Mouse (Mus musculus) A20 (cell line): Measurements from ENCODE around the gene Hcfc1.

Source experiments
- DNase-seq: peaks from one replicate; pipeline ENCODE4 v3.0.0-alpha.2; 2011; ENCODE audit warnings: low read depth, low spot score

Hcfc1 gene

DNA sequence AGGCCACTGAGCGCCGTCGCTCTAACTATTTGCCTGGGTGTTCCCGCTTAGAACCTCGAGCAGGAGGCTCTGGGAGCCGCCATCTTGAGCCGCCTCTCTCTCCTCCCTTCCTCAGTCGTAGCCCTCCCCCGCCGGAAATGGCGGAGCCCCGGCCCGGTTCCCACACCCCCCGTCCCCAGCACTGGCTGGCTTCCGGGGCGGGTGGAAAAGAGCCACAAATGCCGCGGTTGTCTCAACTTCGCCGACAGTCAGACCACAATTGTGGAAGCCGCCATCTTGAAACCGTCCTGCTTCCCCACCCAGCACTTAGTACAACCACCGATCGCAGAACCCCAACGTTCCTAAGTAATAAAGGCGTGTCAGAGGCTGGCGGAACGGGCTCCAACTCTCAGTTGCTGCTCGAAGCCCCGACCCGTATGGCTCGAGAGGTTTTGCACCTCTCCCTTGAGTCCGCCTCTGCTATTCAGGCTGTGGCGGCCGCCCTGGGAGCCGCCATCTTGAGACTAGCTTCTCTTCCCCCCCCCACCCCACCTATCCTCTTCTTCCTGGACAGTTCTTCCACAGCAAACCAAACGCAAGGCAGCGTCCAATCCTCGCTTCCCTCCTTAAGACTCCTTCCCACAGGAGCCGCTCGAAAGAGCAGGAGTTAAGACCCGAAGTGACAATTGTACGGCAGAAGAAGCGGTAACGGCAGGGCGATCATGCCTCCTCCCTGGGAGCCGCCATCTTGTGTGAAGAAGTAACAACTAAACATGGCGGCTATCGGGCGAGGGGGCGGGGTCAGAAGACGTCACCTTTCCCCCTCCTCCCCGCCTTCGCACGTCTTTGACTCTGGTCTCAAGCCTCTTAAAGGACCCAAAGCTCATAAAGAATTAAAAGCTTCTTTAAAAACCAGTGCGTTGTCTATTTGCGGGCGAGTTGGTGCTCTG, at the start of gene Hcfc1:
Hcfc1 (minus strand) TSS at position 110 of the 929 bp plus-strand sequence.
- peak; percentile 90 for DNase-seq

DNA sequence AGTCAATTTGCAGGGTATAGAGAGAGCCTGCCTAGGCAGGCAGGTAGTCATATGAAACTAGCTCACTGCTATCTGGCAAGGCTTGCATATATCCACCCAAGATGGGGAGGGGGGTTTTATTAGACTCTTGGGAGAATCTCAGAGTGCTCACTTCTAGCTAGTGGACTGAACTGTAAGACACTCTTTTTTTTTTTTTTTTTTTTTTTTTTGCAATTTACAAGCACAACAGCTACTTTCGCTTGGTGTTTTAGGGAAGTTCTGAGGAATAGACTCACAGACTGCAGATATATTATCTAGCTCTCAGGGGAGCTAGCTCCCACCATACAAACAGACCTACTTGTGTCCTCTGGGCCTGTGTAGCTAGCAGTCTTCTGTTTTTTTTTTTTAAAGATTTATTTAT, 48.4 kb upstream of the Hcfc1 start:
- DNase-seq, result no peak

DNA sequence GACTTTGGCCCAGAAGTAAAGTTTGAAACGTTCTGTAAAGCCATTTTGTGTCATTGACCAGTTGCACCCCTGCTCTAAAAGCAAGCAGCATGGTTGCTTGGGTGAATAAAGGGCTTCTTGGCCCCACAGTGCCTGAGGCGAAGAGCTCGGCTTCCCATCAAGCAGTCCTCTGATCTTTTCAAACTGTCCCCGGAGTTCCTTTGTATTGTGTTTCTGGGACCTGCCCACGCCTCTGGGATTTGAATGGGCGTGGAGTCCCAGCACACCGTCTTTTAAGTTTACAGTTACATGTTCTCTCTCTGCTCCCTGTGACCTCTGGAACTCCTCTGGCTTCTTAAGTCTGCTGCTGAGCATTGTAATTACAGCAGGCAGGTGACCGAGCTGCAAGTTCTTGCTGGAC, 41.9 kb upstream of the Hcfc1 start:
- DNase-seq, result no peak

DNA sequence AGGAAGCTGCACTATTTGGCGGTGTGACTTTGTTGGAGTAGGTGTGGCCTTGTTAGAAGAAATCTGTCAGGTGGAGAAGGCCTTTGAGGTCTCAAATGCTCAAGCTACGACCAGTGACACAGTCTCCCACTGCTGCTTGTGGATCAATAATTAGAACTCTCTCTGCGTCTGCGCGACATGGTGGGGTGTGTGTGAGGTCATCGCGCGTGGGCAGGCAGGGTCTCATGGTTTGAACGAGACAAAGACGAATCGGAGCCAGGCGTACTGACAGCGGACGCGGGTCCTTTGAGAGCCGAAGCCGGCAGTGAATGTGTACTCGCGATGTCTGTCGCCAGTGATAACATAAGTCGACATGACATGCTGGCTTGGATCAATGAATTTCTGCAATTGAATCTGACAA, 40.2 kb upstream of the Hcfc1 start:
- no peak for DNase-seq

DNA sequence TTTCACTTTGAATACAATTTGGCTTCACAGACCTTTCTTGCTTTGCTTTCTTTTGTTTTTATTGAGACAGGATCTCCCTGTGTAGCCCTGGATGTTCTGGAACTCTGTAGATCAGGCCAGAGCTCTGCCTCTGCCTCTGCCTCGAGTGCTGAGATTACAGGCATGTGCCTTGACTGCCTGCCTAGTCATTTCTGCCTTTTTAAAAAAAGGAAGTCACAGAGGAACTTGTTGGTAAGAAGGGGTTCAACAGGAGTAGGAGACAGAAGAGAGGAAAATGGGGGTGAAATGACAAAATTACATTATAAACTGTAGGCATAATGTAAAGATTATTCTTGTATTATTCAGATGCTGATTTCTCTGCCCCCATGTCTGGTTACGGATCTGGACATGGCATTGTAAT, 37.5 kb upstream of the Hcfc1 start:
- DNase-seq, result peak; percentile 52

DNA sequence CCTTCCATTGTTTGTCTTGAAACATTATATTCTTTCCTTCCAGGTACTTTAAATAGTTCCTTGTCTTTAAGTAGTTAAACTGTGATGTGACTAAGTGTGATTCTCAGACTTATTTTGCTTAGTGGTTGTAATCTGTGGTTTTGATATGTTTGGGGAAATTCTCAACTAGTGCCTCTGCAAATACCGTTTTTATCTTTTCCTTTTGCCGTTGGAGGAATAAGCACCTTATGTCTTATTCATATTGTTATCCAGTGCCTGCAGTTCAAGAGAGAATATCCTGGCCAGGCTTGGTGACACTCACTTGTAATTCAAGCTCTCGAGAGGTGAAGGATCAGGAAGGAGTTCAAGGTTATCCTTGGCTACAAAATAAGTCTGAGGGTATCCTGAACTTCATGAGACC, 34.9 kb upstream of the Hcfc1 start:
- no peak for DNase-seq

DNA sequence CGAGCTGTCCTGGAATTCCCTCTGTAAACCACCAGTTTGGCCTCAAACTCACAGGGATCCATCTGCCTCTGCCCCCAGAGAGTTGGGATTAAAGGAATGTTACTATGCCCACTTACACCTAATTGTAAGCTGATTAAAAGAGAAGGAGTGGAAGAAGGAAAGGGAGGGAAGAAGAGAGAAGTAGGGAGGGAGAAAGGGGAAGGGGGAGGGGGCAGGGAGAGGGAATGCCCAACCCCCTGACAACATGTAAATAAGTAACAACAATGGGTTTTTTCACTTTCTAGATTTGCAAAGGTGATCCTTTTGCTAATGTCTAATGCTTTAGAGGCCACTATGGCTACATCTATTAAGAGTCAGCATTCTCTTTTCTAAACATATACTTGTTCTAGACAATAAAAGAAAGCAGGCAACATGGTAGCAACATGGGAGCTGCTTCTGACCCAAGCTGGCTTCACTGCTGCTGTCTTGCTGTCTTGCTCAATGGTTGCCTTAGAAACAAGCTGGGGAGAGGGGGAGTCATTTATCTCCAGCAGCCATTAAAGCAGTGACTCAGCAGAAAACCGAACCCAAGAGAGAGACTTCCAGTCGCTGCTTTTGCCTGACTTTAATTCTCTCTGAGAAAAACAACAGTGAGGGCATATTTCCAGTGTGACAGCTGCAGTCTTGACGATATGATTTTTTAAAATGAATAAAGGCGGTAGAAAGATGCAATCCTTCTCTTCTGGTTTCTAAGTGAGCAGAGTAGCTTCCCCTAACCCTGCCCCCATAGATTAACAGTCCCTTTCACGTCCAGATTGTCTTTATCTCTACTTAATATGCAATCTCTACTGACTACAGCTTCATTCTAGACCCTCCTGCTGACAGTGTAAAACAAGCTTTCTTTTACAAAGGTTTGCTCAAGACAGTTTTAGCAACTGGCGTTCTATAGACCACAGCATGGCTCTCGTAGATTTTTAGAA, 33.0 kb upstream of the Hcfc1 start:
- DNase-seq, result peak; percentile 39

DNA sequence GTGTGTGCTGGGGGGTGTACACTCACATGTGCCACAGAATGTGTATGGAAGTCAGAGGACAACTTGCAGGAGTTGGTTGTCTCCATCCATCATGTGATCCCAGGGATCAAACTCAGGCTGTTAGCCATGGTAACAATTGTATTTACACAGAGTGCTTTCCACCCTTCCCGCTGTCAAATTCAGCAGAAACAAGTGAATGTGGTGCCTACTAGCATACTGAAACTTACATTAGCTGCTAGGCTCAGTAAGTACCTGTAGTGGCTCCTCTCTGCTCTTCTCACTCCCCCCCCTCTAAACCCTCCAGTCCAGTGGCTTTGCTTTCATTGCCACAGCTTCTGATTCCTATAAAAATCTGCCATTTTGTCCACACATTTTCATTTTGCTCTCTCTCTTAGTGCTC, 11.6 kb upstream of the Hcfc1 start:
- no peak for DNase-seq

DNA sequence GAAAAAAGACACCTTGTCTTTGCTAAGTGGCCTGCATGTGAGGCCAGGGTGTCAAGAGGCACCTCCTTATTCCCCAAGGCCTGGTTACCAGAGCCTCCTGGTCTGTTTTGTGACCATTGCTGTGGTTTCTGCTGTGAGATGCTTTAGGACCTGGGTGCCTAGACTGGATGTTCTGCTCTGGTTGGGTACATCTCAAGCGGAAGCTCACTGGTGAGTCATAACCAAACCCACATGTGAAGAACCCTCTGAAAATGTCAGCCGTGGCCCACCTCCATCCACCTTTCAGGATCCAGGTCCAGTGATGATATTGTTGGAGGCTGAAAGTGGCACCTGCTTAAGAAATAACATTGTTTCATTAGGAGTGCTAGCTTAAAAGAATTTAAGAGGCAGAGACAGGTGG, 10.1 kb upstream of the Hcfc1 start:
- DNase-seq, result peak; percentile 60

DNA sequence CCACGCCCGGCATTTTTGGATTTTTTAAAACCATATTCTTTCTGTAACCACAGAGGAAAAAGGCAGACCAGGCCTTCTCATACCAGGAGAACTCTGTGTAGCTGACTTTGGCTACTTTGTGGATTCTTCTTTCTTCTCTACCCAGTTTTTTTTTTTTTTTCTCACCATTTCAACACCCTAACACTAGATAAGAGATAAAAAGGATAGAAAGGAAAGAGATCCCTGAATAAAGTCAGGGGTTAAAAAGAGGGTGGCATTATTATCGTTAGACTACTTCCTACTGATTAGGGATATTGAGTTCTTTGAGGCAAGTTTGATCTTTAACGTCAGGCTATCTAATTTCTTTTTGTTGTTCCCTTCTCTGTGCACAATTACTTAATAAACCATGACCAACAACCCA, 6.6 kb upstream of the Hcfc1 start:
- no peak for DNase-seq

DNA sequence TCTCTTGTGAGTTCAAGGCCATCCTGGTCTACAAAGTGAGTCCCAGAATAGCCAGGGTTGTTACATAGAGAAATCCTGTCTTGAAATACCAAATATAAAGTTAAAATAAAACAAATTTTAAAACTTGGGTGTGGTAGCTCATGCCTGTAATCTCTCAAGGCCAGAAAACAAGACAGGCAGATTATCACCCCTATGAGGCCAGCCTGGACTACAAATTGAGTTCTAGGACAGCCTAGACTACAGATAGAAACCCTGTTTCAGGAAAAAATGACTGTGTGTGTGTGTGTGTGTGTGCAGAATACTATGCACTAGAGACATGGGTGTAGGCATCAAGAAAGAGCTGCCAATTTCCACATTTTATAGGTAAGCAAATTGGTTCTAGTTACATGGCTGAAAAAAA, 4.6 kb upstream of the Hcfc1 start:
- no peak for DNase-seq

DNA sequence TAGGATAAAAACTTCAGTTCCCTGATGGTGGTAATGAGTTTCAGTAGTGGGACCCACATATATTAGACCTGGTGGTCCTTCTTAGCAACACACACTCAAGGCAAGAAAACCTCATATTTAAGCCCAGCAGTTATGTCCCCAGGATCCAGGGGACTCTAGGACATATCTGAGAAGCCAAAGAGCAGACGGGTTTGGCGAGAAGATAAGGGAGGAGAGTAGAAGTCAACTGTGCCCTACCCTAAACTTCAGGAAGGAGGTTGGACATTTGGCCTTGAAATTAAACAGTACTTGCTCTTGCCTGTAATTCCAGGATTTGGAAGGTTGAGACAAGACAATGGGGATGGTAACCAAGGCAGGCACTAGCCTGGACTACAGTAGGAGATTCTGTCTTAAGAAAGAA, 3.6 kb upstream of the Hcfc1 start:
- DNase-seq, result no peak

DNA sequence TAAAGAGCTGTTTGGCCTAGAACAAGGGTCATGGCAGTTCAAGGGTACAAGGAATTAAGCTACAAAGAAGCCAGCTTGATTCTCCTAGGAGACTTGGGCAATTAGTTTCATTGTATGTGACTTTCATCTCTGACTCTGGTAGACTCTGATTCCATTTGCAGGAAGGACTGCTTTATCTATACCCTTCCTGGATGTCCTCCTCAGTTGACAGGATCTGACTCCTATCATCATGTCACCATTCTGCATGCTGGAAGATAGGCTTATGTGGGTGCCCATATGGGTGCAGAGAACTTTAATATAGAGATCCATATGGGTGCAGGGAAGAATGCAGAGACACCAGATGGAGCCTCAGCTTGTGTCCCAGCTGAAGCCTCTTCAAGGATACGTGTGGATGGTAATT, 3.0 kb upstream of the Hcfc1 start:
- no peak for DNase-seq

DNA sequence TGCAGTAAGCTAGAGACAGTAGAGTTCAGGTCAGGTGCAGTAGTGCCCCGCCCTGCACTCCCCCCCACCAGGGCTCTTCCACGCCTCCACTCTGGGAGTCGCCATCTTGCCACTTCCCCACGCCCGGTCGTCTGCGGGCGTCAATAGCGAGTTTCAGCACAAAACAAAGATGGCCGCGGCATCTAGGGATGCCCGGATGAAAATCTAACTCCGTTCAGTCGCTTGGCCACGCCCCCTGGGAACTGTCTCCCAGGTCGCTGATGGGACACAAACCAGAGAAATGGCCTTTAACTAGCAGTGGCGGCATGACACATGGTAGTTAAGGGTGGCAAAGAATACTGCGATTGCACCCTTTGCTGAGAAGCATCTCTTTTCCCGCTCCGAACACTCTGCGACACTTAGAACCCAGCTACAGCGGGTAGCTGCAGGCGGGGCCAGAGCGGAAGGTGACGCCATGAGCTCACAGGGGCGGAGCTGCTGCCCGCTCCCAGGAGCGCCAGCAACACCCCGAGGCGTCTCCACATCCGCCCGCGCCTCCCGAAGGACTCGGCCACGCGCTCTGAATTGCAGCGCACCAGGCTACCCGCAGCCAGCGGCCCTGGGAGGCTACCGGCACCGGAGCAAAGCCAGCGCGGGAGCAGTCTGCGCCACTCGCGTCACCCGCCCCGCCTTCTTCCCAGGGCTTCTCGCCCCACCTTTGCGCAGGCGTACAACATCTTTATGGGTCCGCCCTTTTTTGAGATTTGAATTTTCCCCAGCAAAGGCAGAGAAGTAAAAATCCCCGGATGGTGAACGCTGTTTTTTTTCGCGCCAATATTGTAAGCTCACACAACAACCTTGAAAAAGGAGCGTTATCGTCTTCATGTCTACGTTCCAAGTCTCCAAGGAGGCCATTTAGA, 1.3 kb upstream of the Hcfc1 start:
- peak; percentile 94 for DNase-seq

DNA sequence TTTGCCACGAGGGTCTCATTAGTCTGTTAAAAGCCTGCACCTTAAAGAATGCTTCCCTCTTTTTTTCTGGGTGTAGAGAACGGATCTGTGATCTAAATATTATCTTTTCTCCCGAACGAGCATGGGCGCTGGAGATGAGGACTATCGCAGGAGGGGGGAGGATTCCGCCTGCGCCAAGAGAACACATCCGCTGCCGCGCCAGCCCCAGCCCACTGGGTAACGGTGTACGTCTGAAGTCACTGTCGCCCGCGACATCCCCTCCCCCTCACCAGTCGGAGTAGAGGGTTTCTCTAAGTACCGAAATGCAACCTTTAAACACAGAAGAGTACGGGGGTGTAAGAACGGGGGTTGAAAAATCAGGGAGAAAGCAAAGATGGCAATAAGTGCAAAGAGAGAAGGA, 850 bp downstream of the Hcfc1 start:
- DNase-seq, result peak; percentile 62

DNA sequence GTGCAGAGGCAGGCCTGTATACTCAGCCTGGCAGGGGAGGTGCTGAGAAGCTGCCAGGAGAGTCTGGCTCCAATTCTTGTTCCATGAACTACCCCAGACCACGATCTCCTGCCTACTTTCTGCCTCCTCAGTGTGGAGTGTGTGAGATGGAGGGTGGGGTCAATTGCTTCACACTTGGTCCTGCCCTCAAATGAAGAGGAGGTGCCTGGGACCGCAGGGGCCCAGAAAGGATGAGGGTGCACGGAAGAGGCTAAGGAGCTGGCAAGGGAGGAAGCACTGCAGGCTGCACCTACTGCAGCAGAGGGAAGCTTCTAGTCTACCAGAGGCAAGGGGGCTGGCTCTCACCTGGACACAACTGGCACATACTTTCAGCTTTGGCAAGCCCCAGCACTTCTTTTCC, 1.8 kb downstream of the Hcfc1 start:
- DNase-seq, result no peak

DNA sequence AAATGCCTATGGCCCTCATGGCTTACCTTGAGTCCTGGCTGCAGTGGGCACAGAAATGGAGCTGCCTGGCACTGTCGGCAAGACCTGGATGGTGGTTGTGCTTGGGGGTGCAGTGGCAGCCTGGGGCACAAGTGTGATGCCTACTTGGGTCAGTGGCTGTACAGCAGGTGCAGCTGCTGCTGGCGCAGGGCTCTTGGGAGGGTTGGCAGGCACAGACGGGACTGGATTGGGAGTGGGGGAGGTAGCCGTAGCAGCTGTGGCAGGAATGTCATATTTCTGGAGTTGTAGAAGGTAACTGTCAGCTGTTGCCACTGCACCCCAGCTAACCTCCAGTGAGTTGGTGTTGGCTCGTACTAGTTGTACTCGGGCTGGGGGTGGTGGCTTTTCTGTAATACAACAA, 11.2 kb downstream of the Hcfc1 start:
- no peak for DNase-seq

DNA sequence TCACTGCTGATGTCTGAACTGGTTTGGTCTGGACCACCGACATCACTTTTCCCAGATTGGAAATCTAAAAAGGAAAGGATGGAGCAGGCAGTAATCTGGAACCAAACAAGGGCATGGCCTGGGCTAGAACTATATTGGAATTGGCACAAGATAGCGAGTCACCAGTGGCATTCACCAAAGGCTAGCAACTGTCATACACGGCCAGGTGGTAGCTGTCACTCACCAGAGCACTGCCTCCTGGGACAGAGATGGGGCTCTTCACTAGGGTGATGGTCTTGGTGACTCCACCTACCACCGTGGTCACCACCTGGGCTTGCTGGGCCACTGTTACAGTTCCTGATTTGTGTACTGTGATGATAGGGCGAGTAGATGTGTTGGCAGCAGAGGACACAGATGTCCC, 13.6 kb downstream of the Hcfc1 start:
- DNase-seq, result no peak

DNA sequence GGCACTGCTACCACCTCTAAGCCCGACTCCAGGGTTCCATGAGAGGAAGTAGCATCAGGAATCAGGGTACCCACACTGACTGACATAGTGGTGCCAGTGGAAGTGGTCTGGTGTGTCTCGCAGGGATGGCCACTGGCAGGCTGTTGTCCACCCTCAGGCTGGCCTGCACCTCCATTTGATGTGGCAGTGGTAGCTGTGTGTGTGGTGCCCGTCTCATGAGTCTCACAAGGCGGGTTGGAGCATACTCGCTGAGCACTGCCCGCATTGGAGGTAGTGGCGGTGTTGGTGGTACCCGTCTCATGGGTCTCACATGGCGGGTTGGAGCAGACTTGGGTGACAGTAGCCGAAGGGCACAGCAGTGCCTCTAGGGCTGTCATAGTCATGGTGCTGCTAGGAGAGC, 16.8 kb downstream of the Hcfc1 start:
- DNase-seq, result no peak

DNA sequence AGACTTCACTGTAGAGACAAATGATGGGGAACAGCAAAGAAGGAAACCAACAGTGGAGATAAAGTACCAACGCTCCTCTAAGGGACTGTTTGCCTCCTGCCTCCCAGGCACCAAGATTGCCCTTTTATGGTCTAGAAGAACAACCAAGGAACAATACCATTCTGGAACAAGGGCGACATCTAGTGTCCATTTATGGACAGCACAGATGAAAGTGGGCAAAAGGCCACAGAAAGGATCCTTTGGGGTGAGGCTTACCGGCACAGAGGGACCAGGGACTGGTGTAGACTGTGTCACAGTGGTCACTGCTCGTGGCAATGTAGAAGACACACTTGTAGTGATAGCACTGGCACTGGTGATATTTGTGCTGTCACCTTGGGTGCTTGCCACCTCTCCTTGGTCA, 17.5 kb downstream of the Hcfc1 start:
- peak; percentile 44 for DNase-seq

DNA sequence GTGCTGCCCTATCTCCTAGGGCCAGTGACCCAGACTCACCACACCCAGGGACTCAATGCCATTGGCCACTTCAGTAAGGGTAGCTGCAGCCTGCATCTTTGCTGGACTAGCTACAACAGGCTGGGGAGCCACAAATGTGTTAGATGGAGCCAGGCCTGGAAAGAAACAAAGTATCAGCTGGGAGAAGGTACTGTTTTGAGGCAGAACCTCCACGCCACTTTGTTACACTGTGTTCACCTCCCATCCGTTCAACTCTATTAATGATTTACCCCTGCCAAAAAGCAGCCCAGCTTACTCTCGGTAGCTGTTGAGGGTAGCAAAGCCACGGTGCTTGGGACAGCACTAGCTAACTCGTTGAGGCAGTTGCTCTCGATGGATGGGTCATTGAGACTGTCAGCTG, 19.3 kb downstream of the Hcfc1 start:
- DNase-seq, result no peak

DNA sequence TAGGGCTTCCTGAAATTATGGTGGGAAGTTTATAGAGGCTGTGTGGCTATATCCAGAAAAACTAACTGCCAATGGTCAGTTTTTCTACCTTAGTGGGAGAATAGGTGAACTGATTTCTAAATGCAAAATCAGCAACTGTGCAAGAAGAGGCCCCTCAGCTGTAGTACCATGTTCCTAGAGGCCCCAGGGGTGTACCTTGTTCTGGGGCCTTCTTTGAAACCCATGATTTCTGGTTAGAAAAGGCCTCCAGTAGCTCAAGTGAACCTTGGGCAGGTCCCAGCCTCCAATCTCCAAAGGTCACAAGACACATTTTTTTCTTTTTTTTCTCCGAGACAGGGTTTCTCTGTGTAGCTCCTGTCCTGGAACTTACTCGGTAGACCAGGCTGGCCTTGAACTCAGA, 23.9 kb downstream of the Hcfc1 start:
- no peak for DNase-seq
